Mouse (Mus musculus): Measurements from ENCODE around the gene Tmem63a.

DNA sequence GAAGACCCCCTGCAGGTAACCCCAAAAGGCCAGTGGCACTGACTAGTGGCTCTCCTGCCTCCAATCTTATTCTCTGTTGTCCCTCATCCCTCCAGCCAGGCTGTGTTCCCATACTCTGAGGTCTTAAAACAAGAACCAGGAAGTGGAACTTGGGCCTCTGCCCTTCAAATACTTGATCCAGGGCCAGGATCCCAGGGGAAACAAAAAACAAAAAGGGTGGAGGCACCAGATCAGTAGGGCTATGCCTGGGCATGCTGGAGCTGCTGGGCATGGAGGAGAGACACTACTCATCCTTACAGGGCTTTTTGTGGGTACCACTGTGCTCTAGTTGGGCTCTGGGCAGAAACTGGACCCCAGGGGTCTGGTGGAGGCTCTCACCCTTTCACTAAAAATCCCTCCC, 73.4 kb downstream of the Tmem63a start:
- TF ChIP-seq POLR2A (IDR thresholded peaks at IDR 0.05; ENCODE audit: insufficient read depth, low read depth, low read length) (no peak), CTCF (IDR thresholded peaks at IDR 0.05; ENCODE audit: insufficient read depth, low read depth, low read length) (no peak)
